Mouse (Mus musculus) layer of hippocampus, adult 9-10 months (tissue): ENCODE results near the gene Dusp5.
"Not testable (repeated sequence)": the region's sequence is repeated elsewhere in the genome, so short reads cannot be mapped to it uniquely, and the experiment has no call there.

Experiments used
- DNase-seq: peaks from one replicate; pipeline ENCODE4 v3.0.0; 2022; ENCODE audit warnings: low spot score

The Dusp5 gene

DNA sequence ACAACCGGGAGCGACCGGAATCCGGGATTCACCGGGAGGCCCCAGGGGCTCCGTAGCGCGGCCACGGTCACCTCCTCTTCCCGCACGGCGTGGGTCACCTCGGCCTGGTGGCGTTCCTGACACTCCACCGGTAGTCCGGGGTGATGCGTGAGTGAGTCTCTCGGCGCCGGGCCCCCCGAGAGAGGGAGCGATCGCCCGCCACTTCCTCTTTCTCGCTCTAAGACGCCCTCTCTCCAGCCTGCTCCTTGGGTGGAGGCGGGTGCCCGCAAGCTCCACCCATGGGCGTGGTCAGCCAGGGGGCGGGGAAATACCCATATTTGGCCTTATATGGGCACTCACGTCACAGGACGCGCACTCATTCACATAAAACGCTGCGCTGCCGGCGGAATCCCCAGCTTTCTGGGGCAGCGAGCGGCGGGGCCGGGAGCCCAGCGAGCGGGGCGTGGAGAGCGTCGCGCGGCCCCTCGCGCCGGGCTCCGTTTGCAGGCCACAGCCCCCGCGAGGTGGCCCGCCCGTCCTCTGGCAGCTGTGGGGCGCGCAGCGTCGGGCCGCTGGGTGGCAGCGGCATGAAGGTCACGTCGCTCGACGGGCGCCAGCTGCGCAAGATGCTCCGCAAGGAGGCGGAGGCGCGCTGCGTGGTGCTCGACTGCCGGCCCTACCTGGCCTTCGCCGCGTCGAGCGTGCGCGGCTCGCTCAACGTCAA is at the start of gene Dusp5:
Dusp5 (plus strand) TSS at position 358 of the 703 bp plus-strand sequence.
- peak; percentile 90 for DNase-seq

DNA sequence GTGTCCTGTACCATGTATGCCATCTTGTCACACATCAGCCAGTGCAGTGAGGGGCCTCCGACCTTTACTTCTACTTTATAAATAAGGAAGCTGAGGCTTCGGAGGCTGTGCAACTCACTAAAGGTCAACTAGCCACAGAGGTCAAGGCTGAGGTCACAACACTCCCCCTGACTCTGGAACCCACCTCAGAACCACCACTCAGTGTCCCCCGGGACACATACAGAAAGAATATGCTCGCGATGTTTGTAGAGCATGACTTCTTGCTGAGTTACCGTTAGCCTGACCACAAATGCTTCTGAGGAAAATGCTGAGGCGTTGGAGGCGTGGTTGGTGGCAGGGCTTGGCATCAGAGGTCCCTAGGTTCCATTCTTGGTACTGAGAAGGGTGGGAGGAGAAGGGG is 49.3 kb upstream of the Dusp5 start:
- DNase-seq = no peak

DNA sequence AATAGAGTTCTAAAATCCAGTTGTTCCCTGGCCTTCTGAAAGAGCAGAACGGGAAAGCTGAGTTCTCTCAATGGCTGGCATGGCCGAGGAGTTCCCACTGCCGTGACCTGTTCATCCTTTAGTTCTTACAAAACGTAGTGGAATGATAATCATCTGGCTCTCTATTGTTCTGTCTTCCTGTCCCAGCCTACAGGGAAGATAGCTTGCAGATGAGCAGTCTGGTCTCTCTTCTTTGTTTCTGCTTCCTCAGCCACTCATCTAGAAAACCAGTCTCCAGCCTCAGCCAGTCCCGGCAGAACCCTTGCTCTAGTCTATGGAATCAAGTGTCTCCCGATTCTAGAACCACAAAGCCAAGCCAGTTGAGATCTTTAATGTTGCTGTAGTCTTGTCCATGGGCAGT is 46.8 kb upstream of the Dusp5 start:
- no peak for DNase-seq

DNA sequence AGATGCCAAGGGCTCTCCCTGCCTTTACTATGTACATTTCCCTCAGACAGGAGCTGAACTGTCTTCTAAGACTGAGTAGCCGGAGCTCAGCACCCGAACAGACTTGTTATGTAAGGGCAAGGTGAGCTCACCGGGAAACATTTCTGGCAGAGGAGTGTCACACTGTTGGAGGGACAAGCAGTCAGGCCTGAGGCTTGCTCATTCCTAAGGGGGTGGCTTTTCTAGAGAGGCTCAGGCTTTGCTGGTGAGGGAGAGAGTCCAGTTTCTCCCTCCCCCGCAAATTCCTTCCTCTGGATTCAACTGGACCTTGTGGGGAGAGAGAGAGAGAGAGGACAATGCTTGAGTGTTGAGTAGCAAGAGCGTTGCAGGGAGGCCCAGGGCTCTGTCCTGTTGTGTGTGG is 46.4 kb upstream of the Dusp5 start:
- DNase-seq = no peak

DNA sequence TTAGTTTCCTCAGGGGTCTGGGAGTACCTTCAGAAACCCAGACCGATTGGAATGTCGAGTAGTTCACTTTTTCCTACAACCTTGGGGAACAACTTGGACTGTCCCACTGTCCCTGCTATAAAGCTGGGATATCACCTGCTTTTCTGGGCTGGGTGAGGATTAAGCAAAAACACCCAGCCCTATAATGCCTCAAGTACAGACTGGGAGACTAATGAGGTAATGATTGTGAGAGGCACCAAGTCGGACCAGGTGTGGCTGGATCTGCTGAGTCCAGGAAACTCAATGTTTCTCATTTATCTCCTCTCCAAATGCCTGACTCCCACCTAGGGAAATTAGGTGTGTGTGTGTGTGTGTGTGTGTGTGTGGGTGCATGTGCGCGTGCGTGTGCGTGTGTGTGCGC is 44.9 kb upstream of the Dusp5 start:
- no peak for DNase-seq

DNA sequence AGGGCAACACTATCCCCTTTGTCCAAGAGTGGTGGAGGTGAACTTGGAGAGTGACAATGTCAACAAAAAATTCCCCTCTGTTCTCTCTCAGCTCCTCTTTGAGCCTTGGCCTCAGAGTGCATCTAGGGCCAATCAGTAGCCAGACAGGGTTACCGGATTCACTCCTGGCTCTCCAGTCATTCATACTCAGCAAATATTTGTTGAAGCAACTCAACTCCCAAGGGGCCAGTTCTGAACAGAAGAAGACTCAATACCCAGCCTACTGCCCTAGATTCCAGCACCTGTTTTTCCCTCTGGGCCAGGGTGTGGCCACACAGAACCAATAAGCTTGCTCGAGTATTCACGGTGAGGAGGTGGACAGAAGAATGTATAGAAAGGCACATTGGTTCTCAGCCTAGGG is 44.0 kb upstream of the Dusp5 start:
- no peak for DNase-seq

DNA sequence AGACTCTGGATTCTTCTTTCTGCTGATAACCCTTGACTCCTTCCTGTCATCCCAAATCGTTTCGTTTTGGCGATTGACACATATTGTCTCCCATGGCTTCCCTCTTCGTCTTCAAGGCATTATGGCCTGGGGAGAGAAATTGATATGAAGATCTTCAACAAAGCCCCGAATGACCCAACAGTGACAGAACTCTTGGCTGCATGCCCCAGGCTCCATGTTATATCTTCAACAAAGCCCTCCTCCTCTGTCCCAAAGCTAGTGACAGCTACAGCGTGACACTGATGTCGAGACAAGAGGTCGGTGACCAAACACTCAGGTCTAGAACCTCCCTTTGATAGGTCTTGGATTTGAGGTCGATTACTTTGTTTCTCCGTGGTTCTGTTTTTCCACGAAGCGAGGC is 39.7 kb upstream of the Dusp5 start:
- DNase-seq = no peak

DNA sequence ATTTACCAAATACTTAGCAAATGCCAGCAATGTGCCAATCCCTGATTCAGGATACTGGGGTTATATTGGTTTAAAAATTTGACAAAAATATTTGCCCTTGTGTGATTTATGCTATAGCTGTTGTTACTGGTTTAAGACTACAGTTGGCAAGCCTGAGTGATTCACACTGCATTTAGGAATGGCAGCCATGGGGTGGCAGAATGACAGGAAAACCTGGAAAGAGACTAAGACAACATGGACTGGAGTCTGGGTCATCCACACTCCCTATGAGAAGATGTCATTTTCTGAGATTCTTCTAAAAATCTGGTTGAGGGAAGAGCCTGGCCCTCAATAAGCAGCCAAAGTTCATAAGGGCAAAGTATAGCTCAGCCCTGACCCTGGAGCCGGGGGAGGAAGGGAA is 39.0 kb upstream of the Dusp5 start:
- DNase-seq = no peak

DNA sequence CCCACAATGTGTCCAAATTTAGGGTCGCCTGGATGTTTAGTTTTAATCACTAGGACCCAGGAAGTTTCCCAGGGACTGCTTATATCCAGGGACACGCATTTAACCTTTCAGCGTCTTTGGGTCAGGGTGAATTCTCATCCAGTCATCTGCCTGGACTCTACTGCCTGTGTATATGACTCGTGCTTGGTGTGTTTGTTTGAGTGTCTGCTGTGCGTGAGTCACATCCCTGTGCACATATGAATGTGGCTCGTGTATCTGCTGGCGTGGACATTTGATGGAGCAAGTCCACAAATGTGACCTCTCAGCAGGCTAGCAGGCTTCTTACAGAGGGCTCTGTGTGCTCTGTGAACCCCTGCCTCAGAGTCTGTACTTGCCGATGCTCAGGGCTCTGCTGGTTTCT is 38.0 kb upstream of the Dusp5 start:
- no peak for DNase-seq

DNA sequence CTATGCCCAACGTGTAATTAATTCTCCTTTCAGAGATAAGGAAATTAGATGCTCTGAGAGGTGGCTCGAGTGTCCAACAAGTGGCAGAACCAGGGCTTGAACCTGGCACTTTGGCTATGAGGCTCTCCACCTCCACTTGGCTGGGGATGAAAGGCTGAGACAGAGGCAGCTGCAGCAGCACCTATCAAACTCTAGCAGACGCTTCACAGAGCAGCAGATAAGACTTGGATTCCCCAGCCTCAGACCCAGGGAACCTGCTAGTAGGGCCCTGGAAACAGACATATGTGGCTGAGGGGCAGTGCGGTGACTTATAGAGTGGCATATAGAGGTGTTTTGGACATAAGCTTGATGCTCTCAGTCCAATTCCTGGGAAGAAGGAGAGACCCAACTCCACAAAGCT is 36.4 kb upstream of the Dusp5 start:
- DNase-seq = no peak

DNA sequence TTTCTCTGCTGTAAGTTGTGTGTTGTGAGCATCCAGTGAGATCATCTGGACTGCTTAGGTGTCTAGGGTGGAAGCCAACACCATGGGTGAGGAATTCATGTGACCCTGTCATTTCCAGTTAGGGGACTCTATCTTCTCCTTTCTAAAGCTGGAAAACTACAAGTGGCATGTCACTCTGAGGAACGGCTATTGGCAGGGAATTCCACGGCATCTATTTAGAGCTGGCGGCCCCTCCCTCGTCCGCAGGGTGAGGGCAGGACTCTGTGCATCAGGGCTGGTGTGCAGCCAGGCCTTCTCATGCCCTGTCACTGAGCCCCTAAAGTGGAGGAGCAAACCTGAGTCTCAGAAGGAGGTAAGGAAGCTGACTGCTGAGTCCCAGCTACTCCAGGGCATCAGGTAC is 35.0 kb upstream of the Dusp5 start:
- DNase-seq = no peak

DNA sequence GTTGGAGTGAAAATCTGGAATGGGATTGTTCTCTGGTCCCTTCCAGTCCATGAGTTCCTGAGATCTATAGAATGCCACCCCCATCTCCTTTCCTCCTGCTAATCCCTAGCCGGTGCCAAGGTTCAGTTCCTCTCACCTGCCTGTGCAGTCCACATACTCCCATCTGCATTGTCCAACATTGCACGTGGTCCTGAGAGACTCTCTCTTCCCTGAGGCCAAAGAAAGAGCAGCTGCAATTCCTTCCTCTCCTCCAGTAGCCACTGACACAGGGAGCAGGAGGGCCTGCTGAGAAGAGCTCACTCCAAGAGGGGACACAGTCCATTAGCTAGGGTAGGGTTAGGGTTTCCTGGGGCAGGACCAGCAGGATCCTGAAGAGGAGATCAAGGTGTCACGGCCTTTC is 31.0 kb upstream of the Dusp5 start:
- no peak for DNase-seq

DNA sequence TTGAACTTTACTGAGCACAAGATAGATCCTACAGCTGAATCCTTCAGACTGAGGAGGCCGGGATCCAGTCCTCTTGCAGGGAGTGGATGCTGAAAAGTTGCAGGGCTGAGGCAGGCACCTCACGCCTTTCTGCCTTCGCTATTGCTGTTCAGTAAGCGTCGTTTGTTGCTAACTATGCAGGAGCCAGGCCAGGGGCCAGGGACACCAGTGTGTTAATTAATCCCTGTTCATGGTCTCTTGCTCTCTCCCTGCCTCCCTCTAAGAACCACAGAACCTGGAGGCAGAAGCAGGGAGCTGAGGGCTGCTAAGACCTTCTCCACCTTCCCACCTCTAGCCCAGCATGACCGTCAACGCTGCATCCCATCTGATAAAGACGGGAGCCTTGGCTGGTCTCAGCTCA is 29.9 kb upstream of the Dusp5 start:
- no peak for DNase-seq

DNA sequence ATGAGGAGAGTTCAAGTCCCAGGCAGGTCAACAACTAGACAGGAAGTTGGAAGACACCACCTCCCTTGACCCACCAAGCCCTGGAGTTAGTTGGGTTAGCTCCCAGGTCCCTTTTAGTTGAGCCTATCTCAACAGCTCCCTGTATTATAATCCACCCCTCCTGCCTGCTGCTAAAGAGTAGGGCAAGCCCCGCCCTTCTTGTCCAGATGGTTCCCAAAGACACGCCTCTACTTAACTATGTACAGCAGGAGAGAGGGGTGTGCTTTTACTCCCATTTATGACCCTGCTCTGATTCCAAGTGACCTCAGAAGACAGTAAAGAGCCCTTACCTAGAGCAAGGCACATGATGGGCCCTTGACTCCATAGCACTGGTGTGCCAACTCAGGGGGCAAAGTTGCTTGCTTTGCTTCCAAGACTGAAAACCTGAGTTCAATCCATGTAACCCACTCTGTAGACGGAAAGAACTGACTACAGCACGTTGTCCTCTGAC is 29.4 kb upstream of the Dusp5 start:
- DNase-seq = no peak

DNA sequence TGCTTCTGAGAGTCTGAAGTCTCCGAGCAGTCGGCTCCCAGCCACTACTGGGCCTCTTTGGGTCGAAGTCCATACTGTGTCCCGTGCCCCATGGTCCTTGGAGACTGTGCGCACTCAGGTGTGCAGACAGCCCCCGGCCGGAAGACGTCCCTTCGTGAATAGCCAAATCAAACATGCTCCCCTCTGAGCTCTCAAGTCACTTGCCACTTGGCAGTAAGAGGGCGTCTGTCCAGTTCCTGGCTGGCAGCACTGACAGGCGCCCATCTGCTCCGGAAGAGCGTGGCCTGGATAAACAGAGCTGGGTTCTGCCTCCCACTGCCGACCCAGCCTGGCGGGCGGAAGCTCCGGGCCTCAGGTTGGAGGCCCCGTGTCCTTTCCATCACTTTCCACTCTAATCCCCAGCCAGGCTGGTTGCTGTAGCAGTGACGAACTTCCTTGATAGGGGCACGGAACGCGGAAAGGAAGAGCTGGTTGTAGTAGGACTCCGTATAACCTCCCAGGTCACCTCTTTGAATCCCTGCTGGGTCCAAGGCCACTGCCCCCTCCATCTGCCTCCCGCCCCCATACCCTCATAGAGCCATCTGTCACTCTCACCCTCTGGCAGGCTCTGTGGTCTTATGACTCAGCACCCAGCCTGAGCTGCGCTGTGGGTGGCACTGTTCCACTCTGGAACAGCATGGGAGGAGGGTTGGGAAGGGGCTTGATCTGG is 28.5 kb upstream of the Dusp5 start:
- peak; percentile 22 for DNase-seq

DNA sequence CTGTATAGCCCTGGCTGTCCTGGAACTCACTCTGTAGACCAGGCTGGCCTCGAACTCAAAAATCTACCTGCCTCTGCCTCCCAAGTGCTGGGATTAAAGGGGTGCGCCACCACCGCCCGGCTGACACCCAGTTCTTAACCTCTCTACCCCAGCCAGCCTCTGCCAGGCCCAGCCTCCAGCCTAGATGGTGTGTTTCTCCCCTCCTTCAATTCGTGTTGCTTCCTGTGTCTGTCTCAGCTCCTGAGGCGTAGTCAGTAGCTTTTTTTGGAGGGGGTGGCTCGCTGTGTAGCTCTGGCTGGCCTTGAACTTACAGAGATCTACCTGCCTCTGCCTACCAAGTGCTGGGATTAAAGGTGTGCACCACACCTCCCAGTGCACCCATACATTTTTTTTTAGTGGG is 27.7 kb upstream of the Dusp5 start:
- not testable (repeated sequence) for DNase-seq

DNA sequence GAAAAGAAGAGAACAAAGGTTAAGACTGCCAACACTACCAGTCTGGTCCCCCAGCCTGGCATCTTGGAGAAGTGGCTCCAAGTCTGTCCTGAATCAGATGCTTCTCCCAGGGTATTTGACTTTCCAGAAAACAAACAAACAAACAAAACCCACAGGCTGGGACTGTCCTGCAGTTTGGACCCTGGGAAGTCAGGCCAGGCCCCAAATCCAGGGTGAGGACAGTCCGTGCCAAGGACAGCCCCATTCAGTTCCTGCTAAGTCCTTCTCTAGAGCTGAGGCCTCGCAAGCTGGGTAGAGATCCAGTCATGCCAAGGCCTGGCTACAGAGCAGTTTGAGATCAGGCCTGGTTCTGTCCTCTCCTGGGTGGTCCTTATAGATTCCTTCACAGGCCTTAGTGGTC is 27.1 kb upstream of the Dusp5 start:
- no peak for DNase-seq

DNA sequence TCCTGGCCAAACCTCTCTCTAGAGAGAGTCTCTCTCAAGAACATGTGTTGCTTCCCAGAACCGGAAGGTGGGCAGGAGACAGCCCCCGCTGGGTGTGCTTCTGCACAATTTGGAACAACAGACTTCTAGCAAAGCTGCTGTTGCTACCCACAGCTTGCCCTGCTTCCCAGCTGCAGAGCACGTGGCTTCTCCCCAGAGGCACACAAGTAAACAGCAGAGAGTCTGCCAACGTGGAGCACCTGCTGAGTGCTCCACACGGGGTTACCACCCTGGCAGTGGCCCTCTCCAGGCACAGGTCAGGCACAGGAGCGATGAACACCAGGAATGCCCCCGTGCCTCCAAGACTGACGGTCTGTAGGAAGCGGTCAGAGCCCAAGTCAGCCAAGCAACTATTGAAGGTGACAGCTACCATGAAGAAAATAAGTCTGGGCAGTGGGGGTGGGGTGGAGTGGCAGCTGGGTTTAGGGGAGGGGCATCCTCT is 26.0 kb upstream of the Dusp5 start:
- DNase-seq = no peak

DNA sequence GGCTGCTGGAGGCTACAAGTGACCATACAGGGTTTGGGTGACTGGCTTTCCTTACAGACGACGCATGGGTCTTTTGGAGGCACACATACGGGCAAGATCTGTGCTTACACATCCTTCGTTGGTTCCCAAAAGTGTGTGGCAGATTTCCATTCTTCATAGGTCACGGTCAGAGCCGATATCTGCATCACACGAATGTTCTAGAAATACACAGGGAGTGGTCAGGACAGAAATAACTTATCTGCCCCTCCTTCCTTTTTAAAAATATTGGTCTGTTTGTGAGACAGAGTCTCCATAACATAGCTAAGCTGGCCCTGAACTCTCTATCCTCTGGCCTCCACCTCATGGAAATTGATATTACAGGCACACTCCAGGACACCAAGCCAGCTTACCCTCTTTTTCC is 24.7 kb upstream of the Dusp5 start:
- DNase-seq = no peak

DNA sequence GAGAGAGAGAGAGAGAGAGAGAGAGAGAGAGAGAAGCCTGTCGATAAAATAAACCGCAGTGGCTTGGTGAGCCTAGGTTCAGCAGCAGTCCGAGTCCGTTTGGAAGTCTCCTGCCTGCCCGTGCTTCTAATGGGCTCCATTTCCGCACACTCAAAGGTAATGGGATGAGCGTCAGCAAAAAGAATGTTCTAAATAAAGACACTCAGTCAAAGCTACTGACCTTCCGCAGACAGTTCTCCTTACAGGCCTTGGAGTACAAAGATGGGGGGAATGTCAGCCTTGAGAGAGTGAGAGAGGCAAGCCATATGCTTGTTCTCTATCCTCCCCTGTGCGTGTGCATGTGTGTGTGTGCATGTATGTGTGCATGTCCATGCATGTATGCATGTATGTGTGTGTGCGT is 23.2 kb upstream of the Dusp5 start:
- no peak for DNase-seq

DNA sequence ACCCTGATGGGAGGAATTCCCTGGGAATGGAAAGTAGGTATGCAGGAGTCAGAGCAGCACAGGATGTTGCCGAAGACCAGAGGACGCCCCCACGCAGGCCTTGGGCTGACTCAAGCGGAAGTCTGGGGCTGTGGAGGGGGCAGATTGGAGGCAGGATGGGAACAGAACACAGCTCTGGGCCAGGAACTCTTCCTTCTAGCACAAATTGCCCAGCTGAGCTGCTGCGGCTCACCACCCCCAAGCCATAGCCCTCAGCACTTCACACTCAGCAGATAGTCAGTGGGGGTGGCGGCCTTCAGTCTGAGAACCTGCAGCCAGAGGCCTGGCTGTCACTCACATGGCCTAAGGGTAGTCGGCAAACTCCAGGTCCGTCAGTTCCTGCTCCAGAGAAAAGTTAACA is 21.4 kb upstream of the Dusp5 start:
- no peak for DNase-seq

DNA sequence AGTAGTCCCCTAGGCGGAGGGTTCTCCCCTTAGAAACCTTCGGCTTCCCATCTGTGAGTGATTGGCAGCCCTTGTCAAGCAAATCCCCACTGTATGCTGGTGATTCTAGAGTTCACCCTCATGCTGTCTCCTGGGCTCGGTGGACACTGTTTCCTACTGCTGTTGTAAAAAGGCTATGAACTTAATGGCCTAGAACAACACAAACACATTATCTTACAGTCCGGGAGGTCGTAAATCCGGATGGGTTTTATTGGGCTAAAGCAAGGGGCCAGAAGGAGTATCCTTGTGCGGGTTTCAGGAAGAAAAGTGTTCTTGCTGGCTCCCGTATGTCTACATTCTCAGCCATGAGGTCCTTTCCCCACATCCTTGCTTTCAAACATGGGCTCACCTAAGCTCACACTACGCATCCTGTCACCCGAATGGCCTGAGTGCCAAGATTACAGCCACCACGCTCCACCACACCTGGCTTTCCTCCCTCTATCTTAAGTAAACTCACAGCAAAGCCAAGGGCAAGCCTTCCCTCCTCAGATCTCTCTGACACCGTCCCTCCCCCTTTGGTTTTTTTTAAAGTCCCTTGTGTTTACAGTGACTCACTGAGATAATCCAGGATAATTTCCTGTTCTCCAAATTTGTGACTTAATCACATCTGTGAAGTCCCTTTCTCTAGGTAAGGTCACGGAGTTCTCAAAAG is 17.5 kb upstream of the Dusp5 start:
- DNase-seq = no peak
